Mouse (Mus musculus): ENCODE data around the gene Cyb5d2. TPM values are rescaled to one million over a fixed set of nuclear protein-coding genes. Genes with fewer than 3 reads are reported as not detected.
"Not testable (repeated sequence)": the region's sequence is repeated elsewhere in the genome, so short reads cannot be mapped to it uniquely, and the experiment has no call there.

Gene Cyb5d2
- polyA plus RNA-seq, 1 experiment from 2014 or later: 6.2 TPM

DNA sequence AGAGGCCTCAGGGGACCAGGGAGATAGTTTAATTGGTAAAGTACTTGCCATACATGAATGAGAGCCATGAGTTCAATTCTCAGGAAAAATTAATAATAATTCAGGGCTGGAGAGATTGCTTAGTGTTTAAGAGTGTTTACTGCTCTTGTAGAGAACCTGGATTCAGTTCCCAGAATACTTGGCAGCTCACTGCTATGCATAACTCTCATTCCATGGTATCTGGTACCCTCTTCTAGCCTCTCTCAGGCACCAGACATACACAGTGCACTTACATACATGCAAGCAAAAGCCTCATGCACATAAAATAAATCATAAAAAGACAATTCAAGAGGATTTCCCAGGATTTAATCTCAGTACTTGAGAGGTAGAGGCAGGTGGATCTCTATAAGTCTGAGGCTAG lies 8.6 kb upstream of the Cyb5d2 start:
- ATAC-seq (ENCODE audit: low FRiP score, low read depth): no peak
- Histone ChIP-seq H3K9me3 (no peaks in the 10 kb centered on the region), H3K4me2 (replicated peaks) (no peak overlapping the region), H3K27ac (no peak overlapping the region), H3K36me3 (no peaks in the 10 kb centered on the region), H3K27me3 (replicated peaks) (no peaks in the 10 kb centered on the region), H3K9ac (no peak overlapping the region), H3K4me3 (no peak overlapping the region), H3K4me1 (no peaks in the 10 kb centered on the region)

DNA sequence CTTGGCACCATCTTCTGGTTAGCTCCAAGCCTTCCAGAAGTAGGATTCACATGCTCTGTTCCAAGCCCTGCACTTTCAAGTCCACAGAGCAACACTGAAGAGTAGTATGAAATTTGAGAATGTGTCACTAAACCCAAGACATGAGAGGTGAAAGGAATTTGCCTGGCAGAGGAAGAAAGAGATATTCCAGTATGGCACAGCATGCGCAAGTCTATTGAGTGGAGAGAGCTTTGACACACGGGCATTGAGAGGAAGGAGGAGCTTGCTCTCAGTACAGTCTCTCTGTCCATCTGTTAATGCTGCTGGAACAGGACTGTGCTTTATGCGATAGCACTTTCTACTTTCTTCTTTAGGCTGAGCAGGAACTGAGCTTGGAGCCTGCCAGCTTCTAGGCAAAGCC lies 7.1 kb upstream of the Cyb5d2 start:
- Histone ChIP-seq H3K27me3 (replicated peaks) (no peaks in the 10 kb centered on the region), H3K4me3 (no peak overlapping the region), H3K4me2 (replicated peaks) (no peak overlapping the region), H3K36me3 (no peaks in the 10 kb centered on the region), H3K9me3 (no peaks in the 10 kb centered on the region), H3K4me1 (no peaks in the 10 kb centered on the region), H3K27ac (no peak overlapping the region), H3K9ac (no peak overlapping the region)
- no peak for ATAC-seq (ENCODE audit: low FRiP score, low read depth)
- WGBS: 89% methylated on average over 3 of the region's 3 CpGs

DNA sequence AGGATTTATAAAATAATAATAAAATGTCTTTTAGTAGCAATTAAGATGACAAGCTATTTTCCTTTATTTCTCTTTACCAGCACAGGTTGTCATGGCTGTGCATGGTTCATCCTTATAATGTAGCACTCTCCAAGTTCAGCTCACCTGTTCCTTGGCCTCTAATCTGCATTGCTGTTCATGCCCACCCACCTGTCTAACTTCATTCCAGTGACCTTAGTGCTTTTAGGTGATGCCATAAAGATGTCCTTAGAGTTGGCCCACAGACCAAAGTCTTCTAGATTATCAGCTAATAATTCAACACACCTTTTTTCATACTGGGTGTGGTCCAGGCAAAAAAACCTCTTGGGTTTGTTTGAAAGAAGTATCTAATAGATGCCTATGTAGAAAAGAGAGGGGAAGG lies 5.2 kb upstream of the Cyb5d2 start:
- H3K9ac ChIP-seq: no peak overlapping the region
- H3K27ac ChIP-seq: no peak overlapping the region
- H3K27me3 ChIP-seq (replicated peaks): no peaks in the 10 kb centered on the region
- no peak for ATAC-seq (ENCODE audit: low FRiP score, low read depth)
- H3K4me1 ChIP-seq: peaks cover 8% of the 10 kb centered on the region
- H3K36me3 ChIP-seq: no peaks in the 10 kb centered on the region
- no peak overlapping the region for H3K4me3 ChIP-seq
- H3K9me3 ChIP-seq: no peaks in the 10 kb centered on the region
- no peak overlapping the region for H3K4me2 ChIP-seq (replicated peaks)

DNA sequence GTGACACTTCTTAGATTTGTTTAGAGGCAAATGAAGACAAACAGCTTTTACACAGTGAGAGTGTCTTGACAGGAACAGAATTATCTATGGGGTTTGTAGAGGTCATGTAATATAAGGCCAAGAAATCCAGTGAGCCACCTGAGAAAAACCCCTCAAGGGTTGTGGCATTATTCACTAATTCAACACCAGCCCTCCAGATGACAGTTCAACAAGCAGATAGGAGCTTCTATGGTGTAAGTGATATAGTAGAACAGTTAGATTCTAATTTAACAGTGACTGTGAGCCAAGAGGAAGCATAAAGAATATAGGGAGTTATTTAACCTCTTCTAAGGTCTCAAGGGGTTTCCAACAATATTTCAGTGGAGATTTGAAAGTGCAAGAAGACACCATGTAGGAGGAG lies 2.2 kb upstream of the Cyb5d2 start:
- Histone ChIP-seq H3K9me3 (no peaks in the 10 kb centered on the region), H3K4me3 (no peak overlapping the region), H3K27me3 (replicated peaks) (no peaks in the 10 kb centered on the region), H3K27ac (no peak overlapping the region), H3K36me3 (no peaks in the 10 kb centered on the region), H3K9ac (no peak overlapping the region), H3K4me2 (replicated peaks) (no peak overlapping the region), H3K4me1 (peaks cover 8% of the 10 kb centered on the region)
- no peak for ATAC-seq (ENCODE audit: low FRiP score, low read depth)

DNA sequence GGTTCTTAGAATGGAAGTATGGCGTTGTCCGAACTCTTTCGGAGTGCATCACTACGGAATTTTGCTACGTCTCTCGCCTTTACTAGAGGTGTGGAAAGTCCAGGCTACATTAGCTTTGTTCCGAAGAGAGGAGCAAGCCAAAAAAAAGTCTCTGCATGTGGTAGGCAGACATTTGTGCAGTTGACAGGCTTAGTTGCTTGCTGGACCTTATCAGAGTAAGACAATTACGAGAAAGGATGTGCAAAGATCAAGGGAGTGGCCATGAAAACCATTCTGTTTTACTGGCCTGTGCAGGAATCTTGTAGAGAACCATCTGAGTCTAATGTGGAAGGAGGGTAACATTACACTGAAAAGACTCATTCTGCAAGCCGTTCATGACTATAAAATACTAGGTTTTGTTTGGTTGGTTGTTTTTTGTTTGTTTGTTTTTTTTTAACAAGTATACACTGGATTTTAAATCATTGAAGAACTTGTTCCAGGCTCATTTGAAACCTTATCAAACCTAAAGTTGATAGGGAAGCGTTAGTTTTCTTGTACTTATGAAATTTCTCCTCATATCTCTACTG lies 914 bp upstream of the Cyb5d2 start:
- Histone ChIP-seq H3K36me3 (no peaks in the 10 kb centered on the region), H3K27me3 (replicated peaks) (no peaks in the 10 kb centered on the region), H3K4me3 (peak overlapping the region; percentile 99), H3K27ac (no peak overlapping the region), H3K9ac (peak overlapping the region; percentile 85), H3K4me1 (peaks cover 8% of the 10 kb centered on the region), H3K9me3 (no peaks in the 10 kb centered on the region), H3K4me2 (replicated peaks) (peak overlapping the region; percentile 92)
- ATAC-seq (ENCODE audit: low FRiP score, low read depth): no peak
- WGBS: 24% methylated on average over 10 of the region's 10 CpGs

DNA sequence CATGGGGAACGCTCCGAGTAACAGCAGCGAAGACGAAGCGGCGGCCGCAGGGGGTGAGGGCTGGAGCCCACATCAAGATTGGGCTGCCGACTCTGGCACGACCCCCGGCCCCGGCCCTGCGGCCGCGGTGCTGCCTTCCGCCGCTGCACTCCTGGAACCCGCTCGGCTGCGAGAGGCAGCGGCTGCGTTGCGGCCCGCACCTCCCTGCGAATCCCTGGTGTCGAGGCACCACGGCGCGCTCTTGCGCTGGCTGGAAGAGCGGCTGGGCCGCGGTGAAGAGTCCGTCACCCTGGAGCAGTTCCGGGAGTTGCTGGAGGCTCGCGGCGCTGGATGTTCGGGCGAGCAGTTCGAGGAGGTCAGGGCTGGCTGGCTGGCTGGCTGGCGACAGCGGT lies 350 bp upstream of the Cyb5d2 start:
- Histone ChIP-seq H3K4me3 (peak overlapping the region; percentile 99), H3K9ac (peak overlapping the region; percentile 85), H3K4me1 (peaks cover 8% of the 10 kb centered on the region), H3K27me3 (replicated peaks) (no peaks in the 10 kb centered on the region), H3K9me3 (no peaks in the 10 kb centered on the region), H3K27ac (no peak overlapping the region), H3K36me3 (no peaks in the 10 kb centered on the region), H3K4me2 (replicated peaks) (peak overlapping the region; percentile 92)
- under 1% methylated on average over 42 of the region's 42 CpGs for WGBS
- peak; percentile 18; the same call in 1 of the 2 replicates for ATAC-seq (ENCODE audit: low FRiP score, low read depth)

DNA sequence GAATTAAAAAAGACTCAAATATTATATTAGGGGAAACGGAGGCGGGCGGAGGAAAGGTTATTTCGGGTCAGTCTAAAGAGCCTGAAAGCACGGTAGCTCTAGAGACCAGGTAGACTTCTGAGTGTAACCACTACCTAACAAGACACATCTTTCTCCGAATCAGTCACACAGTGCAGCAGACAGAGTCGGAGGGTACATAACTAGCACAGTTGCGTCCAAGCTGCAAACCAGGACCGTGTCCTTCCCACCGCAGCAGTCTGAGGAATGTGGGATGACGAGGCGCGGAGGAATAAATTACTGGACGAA lies 840 bp downstream of the Cyb5d2 start:
- Histone ChIP-seq H3K4me2 (replicated peaks) (peak overlapping the region; percentile 86), H3K27ac (peak overlapping the region; percentile 67), H3K4me3 (peak overlapping the region; percentile 99)

DNA sequence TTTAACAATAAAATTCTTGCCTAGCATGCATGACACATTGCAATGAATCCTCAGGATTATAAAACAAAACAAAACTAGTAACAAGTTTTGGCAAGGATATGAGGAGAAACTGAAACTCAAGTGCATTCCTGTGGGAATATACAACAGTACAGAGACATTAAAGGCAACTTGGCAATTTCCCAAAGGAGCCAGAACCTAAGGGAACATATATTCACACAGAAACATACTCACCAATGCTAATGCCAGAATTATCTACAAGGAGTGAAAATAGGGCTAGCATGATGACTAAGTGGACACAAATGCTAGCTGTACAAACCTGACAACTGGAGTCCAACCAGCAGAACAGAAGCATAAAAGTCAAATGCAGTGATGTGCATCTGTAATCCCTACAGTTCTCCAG lies 3.9 kb downstream of the Cyb5d2 start:
- H3K4me2 ChIP-seq (replicated peaks): no peak overlapping the region
- no peak overlapping the region for H3K4me3 ChIP-seq
- no peaks in the 10 kb centered on the region for H3K36me3 ChIP-seq
- no peaks in the 10 kb centered on the region for H3K9me3 ChIP-seq
- peaks cover 5% of the 10 kb centered on the region; the same call in 1 of the 2 replicates for H3K4me1 ChIP-seq
- no peak overlapping the region for H3K27ac ChIP-seq
- H3K9ac ChIP-seq: no peak overlapping the region
- no peak for ATAC-seq (ENCODE audit: low FRiP score, low read depth)
- H3K27me3 ChIP-seq (replicated peaks): no peaks in the 10 kb centered on the region

More for the DNA sequence above, 840 bp downstream of the Cyb5d2 start:
- 19% methylated on average over 14 of the region's 14 CpGs for WGBS
- Histone ChIP-seq H3K27me3 (replicated peaks) (no peaks in the 10 kb centered on the region), H3K4me1 (peaks cover 8% of the 10 kb centered on the region), H3K36me3 (no peaks in the 10 kb centered on the region), H3K9ac (peak overlapping the region; percentile 85), H3K9me3 (no peaks in the 10 kb centered on the region)
- ATAC-seq (ENCODE audit: low FRiP score, low read depth): peak; percentile 57; the same call in 1 of the 2 replicates

DNA sequence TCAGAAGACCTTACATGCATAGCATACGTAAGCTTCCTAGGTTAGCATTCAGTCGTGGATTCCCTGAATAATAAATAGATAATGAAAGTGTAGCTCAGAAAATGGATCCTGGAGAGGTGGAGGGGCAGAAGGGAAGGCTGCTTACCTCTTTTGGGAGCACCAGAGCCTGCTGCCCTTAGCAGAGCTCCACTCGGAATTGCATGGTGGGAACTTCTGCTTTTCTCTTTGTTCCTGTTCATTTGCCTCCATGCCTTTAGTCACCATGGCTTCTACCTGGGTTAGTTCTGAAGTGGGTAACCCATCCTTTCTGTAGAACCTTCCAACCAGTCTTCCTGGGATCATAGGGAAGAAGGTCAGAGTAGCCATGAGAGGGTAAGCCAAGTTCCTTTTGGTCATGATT lies 13.4 kb downstream of the Cyb5d2 start:
- Histone ChIP-seq H3K4me1 (no peaks in the 10 kb centered on the region), H3K27ac (no peak overlapping the region), H3K36me3 (no peaks in the 10 kb centered on the region), H3K27me3 (replicated peaks) (no peaks in the 10 kb centered on the region), H3K4me2 (replicated peaks) (no peak overlapping the region), H3K9ac (no peak overlapping the region), H3K9me3 (no peaks in the 10 kb centered on the region), H3K4me3 (no peak overlapping the region)
- ATAC-seq (ENCODE audit: low FRiP score, low read depth): no peak
- 88% methylated on average over 3 of the region's 3 CpGs for WGBS

DNA sequence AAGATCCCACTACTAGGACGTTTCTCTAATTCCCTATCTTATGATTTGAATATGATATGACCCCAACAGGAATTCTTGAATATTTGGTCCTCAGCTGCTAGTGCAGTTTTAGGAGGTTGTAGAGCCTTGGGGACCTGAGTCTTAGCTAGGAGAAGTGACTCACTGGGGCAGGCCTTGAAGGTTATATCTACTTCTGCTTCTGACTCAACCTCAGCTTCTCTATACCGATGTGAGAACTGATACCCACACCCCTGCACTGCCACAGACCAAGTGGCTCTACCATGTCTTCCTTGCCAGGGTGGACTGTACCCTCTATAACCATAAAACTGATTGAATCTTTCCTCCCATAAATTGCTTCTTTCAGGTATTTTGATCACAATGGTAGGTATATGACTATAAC lies 13.8 kb downstream of the Cyb5d2 start:
- no peak overlapping the region for H3K9ac ChIP-seq
- H3K4me1 ChIP-seq: no peaks in the 10 kb centered on the region
- H3K4me3 ChIP-seq: no peak overlapping the region
- H3K9me3 ChIP-seq: no peaks in the 10 kb centered on the region
- no peaks in the 10 kb centered on the region for H3K36me3 ChIP-seq
- ATAC-seq (ENCODE audit: low FRiP score, low read depth): no peak
- 76% methylated on average over 2 of the region's 2 CpGs for WGBS
- no peak overlapping the region for H3K4me2 ChIP-seq (replicated peaks)
- H3K27ac ChIP-seq: no peak overlapping the region
- no peaks in the 10 kb centered on the region for H3K27me3 ChIP-seq (replicated peaks)

DNA sequence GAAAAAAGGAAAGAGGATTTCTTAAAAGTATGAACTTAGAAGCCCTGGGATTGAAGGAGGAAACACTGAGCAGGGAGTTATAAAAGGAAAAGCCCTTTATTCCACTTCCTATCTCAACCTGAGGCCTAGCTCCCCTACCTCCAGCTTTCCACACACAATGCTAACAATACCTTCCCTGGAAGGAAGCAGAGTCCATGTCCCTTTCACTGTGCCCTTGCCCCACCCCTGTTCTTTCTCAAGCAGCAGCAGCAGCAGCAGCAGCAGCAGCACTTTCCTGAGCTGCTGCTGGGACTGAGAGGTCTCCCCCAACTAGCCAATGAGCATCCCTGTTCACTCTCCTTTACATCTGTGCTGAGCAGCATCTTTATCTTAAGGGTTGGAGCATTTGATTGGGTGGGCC lies 17.0 kb downstream of the Cyb5d2 start:
- H3K4me1 ChIP-seq: no peaks in the 10 kb centered on the region
- no peaks in the 10 kb centered on the region for H3K9me3 ChIP-seq
- no peaks in the 10 kb centered on the region for H3K27me3 ChIP-seq (replicated peaks)
- no peaks in the 10 kb centered on the region for H3K36me3 ChIP-seq
- no peak for ATAC-seq (ENCODE audit: low FRiP score, low read depth)
- H3K27ac ChIP-seq: no peak overlapping the region
- no peak overlapping the region for H3K9ac ChIP-seq
- H3K4me2 ChIP-seq (replicated peaks): no peak overlapping the region
- H3K4me3 ChIP-seq: no peak overlapping the region

DNA sequence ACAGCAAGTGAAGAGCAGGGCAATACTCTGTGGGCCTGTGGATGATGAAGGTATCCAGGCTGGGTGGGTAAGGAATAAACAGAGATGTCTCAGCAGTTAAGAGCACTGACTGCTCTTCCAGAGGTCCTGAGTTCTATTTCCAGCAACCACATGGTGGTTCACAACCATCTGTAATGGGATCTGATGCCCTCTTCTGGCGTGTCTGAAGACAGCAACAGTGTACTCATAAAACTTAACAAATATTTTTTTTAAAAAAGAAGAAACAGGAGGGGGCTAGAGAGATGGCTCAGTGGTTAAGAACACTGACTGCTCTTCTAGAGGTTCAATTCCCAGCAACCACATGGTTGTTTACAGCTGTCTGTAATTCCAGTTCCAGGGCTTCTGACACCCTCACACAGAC lies 23.3 kb downstream of the Cyb5d2 start:
- H3K27me3 ChIP-seq (replicated peaks); H3K4me1 ChIP-seq; H3K9ac ChIP-seq; H3K4me2 ChIP-seq (replicated peaks); H3K4me3 ChIP-seq; ATAC-seq (ENCODE audit: low FRiP score, low read depth); H3K27ac ChIP-seq; H3K9me3 ChIP-seq: not testable (repeated sequence)
- 54% methylated on average over 1 of the region's 1 CpGs for WGBS
- H3K36me3 ChIP-seq: peaks cover 16% of the 10 kb centered on the region

DNA sequence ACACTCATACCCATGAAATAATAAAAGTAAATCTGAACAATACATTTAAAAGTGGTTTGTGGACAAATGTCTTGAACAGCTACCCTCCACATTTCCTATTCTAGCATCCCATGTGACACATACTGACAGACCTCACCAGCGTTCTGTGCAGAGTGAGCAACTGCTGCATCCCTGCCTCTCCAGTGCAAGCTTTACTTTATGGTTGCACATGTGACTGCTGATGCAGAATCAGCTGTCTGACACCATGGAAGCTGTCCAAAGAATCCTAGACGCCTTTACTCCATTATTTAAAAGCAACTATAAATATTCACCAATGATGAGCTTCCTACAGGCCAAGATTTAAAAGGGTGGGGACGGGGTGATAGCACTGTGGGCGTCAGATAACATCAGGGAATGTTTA lies 24.5 kb downstream of the Cyb5d2 start:
- H3K27ac ChIP-seq: no peak overlapping the region
- H3K36me3 ChIP-seq: peaks cover 22% of the 10 kb centered on the region
- no peak overlapping the region for H3K4me3 ChIP-seq
- WGBS: 83% methylated on average over 4 of the region's 4 CpGs
- H3K4me2 ChIP-seq (replicated peaks): no peak overlapping the region
- no peak for ATAC-seq (ENCODE audit: low FRiP score, low read depth)
- H3K9me3 ChIP-seq: no peaks in the 10 kb centered on the region
- no peak overlapping the region for H3K9ac ChIP-seq
- no peaks in the 10 kb centered on the region for H3K4me1 ChIP-seq
- no peaks in the 10 kb centered on the region for H3K27me3 ChIP-seq (replicated peaks)

DNA sequence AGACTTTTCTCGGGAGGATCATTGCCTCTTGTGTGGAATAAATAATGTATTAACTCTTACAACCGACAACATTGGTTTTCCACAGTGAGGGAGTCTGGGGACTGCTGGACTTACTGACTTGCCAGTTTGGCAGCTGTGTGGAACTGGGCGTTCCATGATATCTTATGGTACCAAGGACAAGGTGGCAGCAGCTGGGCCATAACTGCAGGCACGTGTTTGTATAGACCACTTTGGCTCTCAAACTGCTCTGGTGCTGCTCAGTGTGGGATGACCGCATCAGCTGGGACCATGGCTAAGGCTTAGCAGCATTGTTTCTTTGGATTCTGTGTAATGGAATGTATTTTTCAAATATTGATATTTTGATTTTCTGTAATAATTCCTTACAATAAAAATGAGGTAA lies 25.1 kb downstream of the Cyb5d2 start:
- Histone ChIP-seq H3K4me2 (replicated peaks) (no peak overlapping the region), H3K36me3 (peaks cover 22% of the 10 kb centered on the region), H3K4me1 (no peaks in the 10 kb centered on the region), H3K9me3 (no peaks in the 10 kb centered on the region), H3K27me3 (replicated peaks) (no peaks in the 10 kb centered on the region), H3K27ac (no peak overlapping the region), H3K9ac (no peak overlapping the region), H3K4me3 (no peak overlapping the region)
- ATAC-seq (ENCODE audit: low FRiP score, low read depth): no peak
- WGBS: 88% methylated on average over 5 of the region's 5 CpGs
